Mouse (Mus musculus) forebrain, embryonic 15.5 days (tissue): Measurements from ENCODE around the gene Ssbp2. TPM values are rescaled to one million over a fixed set of nuclear protein-coding genes. Genes with fewer than 3 reads are reported as not detected.

Experiments
- ATAC-seq: fragments of 200-750 bp; cut with Nextera tagmentation; replicated peaks from 2 replicates; pipeline ENCODE4 v1.8.0; 2017; ENCODE audit warnings: mild to moderate bottlenecking, moderate TSS enrichment, moderate library complexity
- H3K27ac ChIP-seq: fragments of 300-500 bp; sonication (generic); replicated peaks from 2 replicates; pipeline ENCODE4 v1.5.1; 2015; ENCODE audit warnings: mild to moderate bottlenecking, inconsistent platforms
- H3K27me3 ChIP-seq: fragments of 300-500 bp; sonication (generic); 2 replicates; pipeline ENCODE4 v1.6.1; 2015; ENCODE audit warnings: inconsistent platforms
- H3K36me3 ChIP-seq: fragments of 300-500 bp; sonication (generic); 2 replicates; pipeline ENCODE4 v1.6.1; 2015; ENCODE audit warnings: mild to moderate bottlenecking, inconsistent platforms
- H3K4me1 ChIP-seq: fragments of 300-500 bp; sonication (generic); 2 replicates; pipeline ENCODE4 v1.6.1; 2015; ENCODE audit warnings: inconsistent platforms
- H3K4me2 ChIP-seq: fragments of 300-500 bp; sonication (generic); replicated peaks from 2 replicates; pipeline ENCODE4 v1.6.1; 2015; ENCODE audit warnings: mild to moderate bottlenecking, inconsistent platforms
- H3K4me3 ChIP-seq: fragments of 300-500 bp; sonication (generic); 2 replicates; pipeline ENCODE4 v1.5.1; 2015; ENCODE audit warnings: mild to moderate bottlenecking, inconsistent platforms
- H3K9ac ChIP-seq: fragments of 300-500 bp; sonication (generic); replicated peaks from 2 replicates; pipeline ENCODE4 v1.6.1; 2015; ENCODE audit warnings: mild to moderate bottlenecking, inconsistent platforms
- H3K9me3 ChIP-seq: fragments of 300-500 bp; sonication (generic); 2 replicates; pipeline ENCODE4 v1.6.1; 2016; ENCODE audit warnings: inconsistent platforms
- WGBS: fragments of 180-500 bp; shearing (Covaris S2); methylation state at CpG from one replicate; pipeline ENCODE4 v1.1.7; 2015; ENCODE audit warnings: mixed read lengths; 5-methylcytosine and 5-hydroxymethylcytosine counted together
- polyA plus RNA-seq: library from polyadenylated mRNA; unstranded; fragments of >200 nt; fragmentation: Nextera tagmentation; extraction: Ambion mirVana; gene quantifications from 2 replicates; pipeline ENCODE4 v1.2.1, GENCODE M21; 2015

Gene Ssbp2
- polyA plus RNA-seq, 1 experiment from 2014 or later, result 308 TPM

- Histone ChIP-seq H3K4me2 (no peak overlapping the region), H3K9me3 (no peaks in the 10 kb centered on the region), H3K36me3 (no peaks in the 10 kb centered on the region), H3K4me1 (no peaks in the 10 kb centered on the region), H3K4me3 (no peak overlapping the region), H3K27me3 (no peaks in the 10 kb centered on the region), H3K27ac (no peak overlapping the region), H3K9ac (no peak overlapping the region)
- no peak for ATAC-seq
- 62% methylated on average over 5 of the region's 5 CpGs for WGBS
Measured at GRCm38 (mm10) chr13:91543555-91543954, 83.5 kb downstream of the Ssbp2 start.

- no peak overlapping the region for H3K4me3 ChIP-seq
- H3K27me3 ChIP-seq, result no peaks in the 10 kb centered on the region
- no peak overlapping the region for H3K4me2 ChIP-seq
- no peaks in the 10 kb centered on the region for H3K4me1 ChIP-seq
- 42% methylated on average over 6 of the region's 6 CpGs for WGBS
- no peaks in the 10 kb centered on the region for H3K9me3 ChIP-seq
- no peak overlapping the region for H3K27ac ChIP-seq
- no peak for ATAC-seq
- 0 out of 2 replicates have a peak, but pooled peaks cover 2% of the 10 kb centered on the region for H3K36me3 ChIP-seq
- H3K9ac ChIP-seq, result no peak overlapping the region
Measured at GRCm38 (mm10) chr13:91564047-91564446, 104.0 kb downstream of the Ssbp2 start.

- no peaks in the 10 kb centered on the region for H3K9me3 ChIP-seq
- peak; percentile 23; the same call in 1 of the 2 replicates for ATAC-seq
- no peak overlapping the region for H3K9ac ChIP-seq
- no peak overlapping the region for H3K4me2 ChIP-seq
- H3K4me1 ChIP-seq, result no peaks in the 10 kb centered on the region
- H3K27ac ChIP-seq, result no peak overlapping the region
- 50% methylated on average over 6 of the region's 6 CpGs for WGBS
- 0 out of 2 replicates have a peak, but pooled peaks cover 2% of the 10 kb centered on the region for H3K36me3 ChIP-seq
- no peak overlapping the region for H3K4me3 ChIP-seq
- H3K27me3 ChIP-seq, result no peaks in the 10 kb centered on the region
Measured at GRCm38 (mm10) chr13:91564755-91565154, 104.7 kb downstream of the Ssbp2 start.

GRCm38 (mm10) chr13:91581504-91581903, 121.4 kb downstream of the Ssbp2 start:
- H3K27me3 ChIP-seq, result no peaks in the 10 kb centered on the region
- ATAC-seq, result no peak
- H3K9me3 ChIP-seq, result no peaks in the 10 kb centered on the region
- no peak overlapping the region for H3K27ac ChIP-seq
- no peak overlapping the region for H3K4me3 ChIP-seq
- no peaks in the 10 kb centered on the region for H3K36me3 ChIP-seq
- H3K4me2 ChIP-seq, result no peak overlapping the region
- no peaks in the 10 kb centered on the region for H3K4me1 ChIP-seq
- no peak overlapping the region for H3K9ac ChIP-seq

- Histone ChIP-seq H3K4me3 (no peak overlapping the region), H3K27me3 (no peaks in the 10 kb centered on the region), H3K27ac (no peak overlapping the region), H3K9ac (no peak overlapping the region), H3K4me2 (no peak overlapping the region), H3K4me1 (no peaks in the 10 kb centered on the region), H3K9me3 (no peaks in the 10 kb centered on the region), H3K36me3 (no peaks in the 10 kb centered on the region)
- ATAC-seq, result no peak
Measured at GRCm38 (mm10) chr13:91582212-91582611, 122.1 kb downstream of the Ssbp2 start.

GRCm38 (mm10) chr13:91586368-91586767, 126.3 kb downstream of the Ssbp2 start:
- Histone ChIP-seq H3K27me3 (no peaks in the 10 kb centered on the region), H3K4me3 (no peak overlapping the region)

GRCm38 (mm10) chr13:91588475-91588874, 128.4 kb downstream of the Ssbp2 start:
- Histone ChIP-seq H3K4me3 (no peak overlapping the region), H3K4me1 (no peaks in the 10 kb centered on the region), H3K4me2 (no peak overlapping the region), H3K9ac (no peak overlapping the region), H3K27ac (no peak overlapping the region), H3K27me3 (no peaks in the 10 kb centered on the region), H3K36me3 (no peaks in the 10 kb centered on the region), H3K9me3 (no peaks in the 10 kb centered on the region)
- ATAC-seq, result no peak
- WGBS, result 22% methylated on average over 2 of the region's 2 CpGs

More at GRCm38 (mm10) chr13:91586368-91586767, 126.3 kb downstream of the Ssbp2 start:
- Histone ChIP-seq H3K27ac (no peak overlapping the region), H3K9ac (no peak overlapping the region), H3K9me3 (no peaks in the 10 kb centered on the region), H3K36me3 (no peaks in the 10 kb centered on the region), H3K4me2 (no peak overlapping the region), H3K4me1 (no peaks in the 10 kb centered on the region)
- ATAC-seq, result no peak
- WGBS, result 78% methylated on average over 5 of the region's 5 CpGs

GRCm38 (mm10) chr13:91591863-91592262, 131.8 kb downstream of the Ssbp2 start:
- H3K4me1 ChIP-seq, result no peaks in the 10 kb centered on the region
- H3K9me3 ChIP-seq, result no peaks in the 10 kb centered on the region
- H3K4me3 ChIP-seq, result no peak overlapping the region
- no peak overlapping the region for H3K27ac ChIP-seq
- no peak overlapping the region for H3K4me2 ChIP-seq
- no peaks in the 10 kb centered on the region for H3K27me3 ChIP-seq
- no peaks in the 10 kb centered on the region for H3K36me3 ChIP-seq
- ATAC-seq, result peak; percentile 74
- H3K9ac ChIP-seq, result no peak overlapping the region
- 49% methylated on average over 4 of the region's 4 CpGs for WGBS

GRCm38 (mm10) chr13:91595284-91595683, 135.2 kb downstream of the Ssbp2 start:
- no peaks in the 10 kb centered on the region for H3K4me1 ChIP-seq
- H3K27me3 ChIP-seq, result no peaks in the 10 kb centered on the region
- no peaks in the 10 kb centered on the region for H3K9me3 ChIP-seq
- H3K9ac ChIP-seq, result no peak overlapping the region
- H3K36me3 ChIP-seq, result no peaks in the 10 kb centered on the region
- no peak overlapping the region for H3K4me2 ChIP-seq
- H3K27ac ChIP-seq, result no peak overlapping the region
- no peak overlapping the region for H3K4me3 ChIP-seq
- ATAC-seq, result no peak
- 77% methylated on average over 1 of the region's 1 CpGs for WGBS

GRCm38 (mm10) chr13:91599594-91599993, 139.5 kb downstream of the Ssbp2 start:
- no peak for ATAC-seq
- H3K9ac ChIP-seq, result no peak overlapping the region
- no peaks in the 10 kb centered on the region for H3K27me3 ChIP-seq
- H3K9me3 ChIP-seq, result no peaks in the 10 kb centered on the region
- H3K36me3 ChIP-seq, result no peaks in the 10 kb centered on the region
- WGBS, result 98% methylated on average over 3 of the region's 3 CpGs
- H3K4me1 ChIP-seq, result no peaks in the 10 kb centered on the region
- no peak overlapping the region for H3K27ac ChIP-seq
- no peak overlapping the region for H3K4me3 ChIP-seq
- no peak overlapping the region for H3K4me2 ChIP-seq

GRCm38 (mm10) chr13:91605043-91605840, 145.2 kb downstream of the Ssbp2 start:
- no peak overlapping the region for H3K9ac ChIP-seq
- no peaks in the 10 kb centered on the region for H3K36me3 ChIP-seq
- H3K4me1 ChIP-seq, result 0 out of 2 replicates have a peak, but pooled peaks cover 3% of the 10 kb centered on the region
- no peak for ATAC-seq
- no peak overlapping the region for H3K4me3 ChIP-seq
- H3K27me3 ChIP-seq, result no peaks in the 10 kb centered on the region
- WGBS, result 73% methylated on average over 7 of the region's 7 CpGs
- H3K9me3 ChIP-seq, result no peaks in the 10 kb centered on the region
- H3K4me2 ChIP-seq, result no peak overlapping the region
- H3K27ac ChIP-seq, result no peak overlapping the region

GRCm38 (mm10) chr13:91610601-91611000, 150.5 kb downstream of the Ssbp2 start:
- no peak overlapping the region for H3K27ac ChIP-seq
- no peaks in the 10 kb centered on the region for H3K36me3 ChIP-seq
- WGBS, result 60% methylated on average over 4 of the region's 4 CpGs
- ATAC-seq, result no peak
- H3K9me3 ChIP-seq, result no peaks in the 10 kb centered on the region
- H3K9ac ChIP-seq, result no peak overlapping the region
- no peak overlapping the region for H3K4me2 ChIP-seq
- H3K4me3 ChIP-seq, result no peak overlapping the region
- H3K4me1 ChIP-seq, result 0 out of 2 replicates have a peak, but pooled peaks cover under 1% of the 10 kb centered on the region
- H3K27me3 ChIP-seq, result no peaks in the 10 kb centered on the region

- Histone ChIP-seq H3K4me3 (no peak overlapping the region), H3K36me3 (no peaks in the 10 kb centered on the region), H3K4me2 (no peak overlapping the region), H3K4me1 (peaks cover 5% of the 10 kb centered on the region; the same call in 1 of the 2 replicates), H3K9ac (no peak overlapping the region), H3K27me3 (no peaks in the 10 kb centered on the region), H3K9me3 (no peaks in the 10 kb centered on the region), H3K27ac (no peak overlapping the region)
- WGBS, result 74% methylated on average over 3 of the region's 3 CpGs
- no peak for ATAC-seq
Measured at GRCm38 (mm10) chr13:91611909-91612308, 151.8 kb downstream of the Ssbp2 start.
